Mouse (Mus musculus): ENCODE measurements around the gene Echdc3.

Echdc3 gene

DNA sequence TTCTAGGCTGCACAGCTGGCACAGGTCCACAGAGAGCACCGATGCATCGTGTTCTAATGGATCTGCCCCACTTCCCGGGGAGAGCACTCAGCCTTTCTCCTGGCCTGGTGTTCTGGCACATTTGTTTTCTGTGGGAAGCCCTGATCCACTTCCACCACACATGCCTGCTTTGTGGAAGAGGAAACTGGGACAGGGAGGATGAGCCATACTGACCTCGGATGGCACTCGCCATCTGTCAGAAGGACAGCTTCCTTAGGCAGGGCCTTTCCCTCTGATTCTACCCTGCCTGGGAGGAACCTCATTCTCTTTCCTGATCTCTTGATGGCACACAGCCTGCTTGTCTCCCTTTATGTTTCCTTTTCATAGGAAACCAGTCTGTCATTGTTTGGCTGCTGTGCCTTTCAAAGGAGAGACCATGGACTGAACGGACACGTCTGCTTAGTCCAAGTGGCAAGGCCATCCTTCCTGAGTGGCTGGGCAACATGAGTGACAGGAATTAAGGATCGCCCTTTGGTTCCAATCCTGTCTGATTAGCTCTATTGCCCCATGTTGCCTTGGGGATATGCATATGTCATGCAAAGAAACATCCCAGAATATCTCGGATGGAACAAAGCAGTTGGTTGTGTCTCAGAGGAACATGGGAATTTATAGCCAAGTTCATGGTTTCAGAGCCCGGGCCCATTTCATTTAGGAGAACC is 13.7 kb upstream of the Echdc3 start:
- DNase-seq (ENCODE audit: low spot score in 2 of 2): peak in 1 of 2 experiments; percentile 6

DNA sequence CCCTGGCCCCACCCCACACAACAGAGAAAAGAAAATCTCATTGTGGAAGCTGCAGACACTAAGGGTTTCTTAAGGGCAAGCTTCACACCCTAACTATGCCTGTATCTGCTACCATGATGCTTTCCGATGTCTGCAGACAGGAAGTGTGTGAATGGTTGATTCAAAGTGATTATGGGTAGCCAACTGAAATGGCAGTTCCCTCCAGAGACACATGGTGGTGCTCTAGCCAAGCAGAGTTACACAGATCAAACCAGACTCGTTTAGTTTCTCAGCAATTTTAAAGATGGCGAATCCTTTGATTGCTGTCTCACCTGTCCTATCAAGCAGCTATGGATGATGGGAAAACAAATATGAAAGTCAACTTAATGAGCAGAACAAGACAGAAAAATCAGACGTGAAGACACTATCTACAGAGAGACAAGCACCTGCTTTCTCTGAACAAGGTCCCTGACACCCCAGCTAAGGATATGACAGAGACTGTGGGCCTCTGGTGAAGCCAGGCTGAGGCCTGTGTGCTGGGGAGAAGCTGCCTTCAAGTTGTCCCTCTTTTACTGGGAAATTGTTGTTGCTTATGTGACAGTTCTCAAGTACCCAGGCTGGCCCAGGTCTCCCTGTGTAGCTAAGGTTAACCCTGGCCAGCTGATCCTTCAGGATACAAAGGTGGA is 7.4 kb upstream of the Echdc3 start:
- peak; percentile 70 to 85 for DNase-seq (ENCODE audit: low spot score in 2 of 2)

DNA sequence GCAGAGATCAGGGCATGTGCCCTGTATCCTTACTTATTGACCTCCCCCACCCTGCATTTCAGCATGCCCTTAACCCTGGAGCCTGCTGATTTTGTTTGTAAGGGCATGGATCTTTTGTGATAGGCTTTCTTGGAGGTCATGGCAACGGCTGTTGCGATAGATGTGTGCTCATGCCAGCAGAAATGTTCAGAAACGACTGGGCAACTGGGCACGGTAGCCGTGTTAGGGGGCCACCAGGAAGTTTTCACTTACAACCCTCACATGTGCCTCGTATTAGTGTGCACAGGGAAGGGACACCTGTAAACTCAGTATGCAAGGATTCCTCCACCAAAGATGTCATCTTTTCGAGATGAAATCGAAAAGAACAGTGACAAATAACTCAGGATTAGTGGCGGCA is 508 bp downstream of the Echdc3 start:
- no peak for DNase-seq (ENCODE audit: low spot score in 2 of 2)

DNA sequence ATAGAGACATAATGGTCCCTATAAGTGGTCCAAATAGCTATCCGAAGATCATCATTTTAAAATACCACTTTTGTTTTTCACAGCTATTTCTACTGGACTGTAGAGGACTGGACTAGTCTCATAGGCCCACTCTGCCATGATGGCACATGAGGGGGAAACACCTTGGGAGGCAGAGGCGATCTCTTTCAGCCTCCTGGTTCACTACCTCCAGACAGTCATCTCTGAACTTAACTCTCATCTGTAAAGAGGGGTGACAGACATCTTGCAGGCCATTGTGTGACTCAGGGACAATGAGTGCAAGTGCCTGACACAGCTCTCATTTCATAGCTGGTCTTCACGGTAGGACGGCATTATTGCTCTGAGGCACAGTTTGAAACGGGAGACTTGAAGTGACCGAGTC is 2.0 kb downstream of the Echdc3 start:
- no peak for DNase-seq (ENCODE audit: low spot score in 2 of 2)

DNA sequence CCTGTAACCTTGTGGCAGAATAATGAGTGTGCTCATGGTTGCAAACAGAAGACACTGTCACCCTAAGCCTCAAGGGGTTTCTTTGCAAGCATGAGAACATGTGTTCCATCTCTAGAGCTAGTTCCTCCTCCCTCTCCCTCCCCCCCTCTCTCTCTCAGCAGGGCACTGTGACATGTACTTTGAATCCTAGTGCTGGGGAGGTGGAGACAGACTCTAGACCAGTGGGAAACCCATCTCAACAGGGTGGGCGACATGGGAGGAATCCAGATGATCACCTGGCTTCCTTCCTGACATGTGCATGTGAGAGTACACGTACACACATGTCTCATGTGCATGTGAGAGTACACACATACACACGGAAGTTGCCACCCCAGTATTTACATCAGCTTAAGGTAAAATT is 3.1 kb downstream of the Echdc3 start:
- no peak for DNase-seq (ENCODE audit: low spot score in 2 of 2)

DNA sequence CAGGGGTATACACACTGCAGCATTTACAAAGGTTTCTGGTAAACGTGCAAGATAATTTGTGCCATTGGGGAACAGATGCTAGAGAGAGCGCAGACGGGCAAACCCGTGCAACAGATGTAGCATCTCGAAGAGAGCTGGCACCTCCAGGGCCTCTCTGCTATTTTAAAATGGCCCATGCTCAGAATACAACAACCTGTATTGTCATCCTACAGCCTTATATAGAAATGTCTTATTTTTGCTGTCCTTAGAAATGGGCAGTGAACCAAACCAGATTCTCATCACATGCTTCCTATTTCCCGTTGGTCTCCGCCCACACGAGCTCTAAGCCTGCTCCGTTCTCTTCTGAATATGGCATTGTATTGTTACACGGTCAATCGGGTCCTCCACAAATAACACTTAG is 3.7 kb downstream of the Echdc3 start:
- DNase-seq (ENCODE audit: low spot score in 2 of 2): no peak

DNA sequence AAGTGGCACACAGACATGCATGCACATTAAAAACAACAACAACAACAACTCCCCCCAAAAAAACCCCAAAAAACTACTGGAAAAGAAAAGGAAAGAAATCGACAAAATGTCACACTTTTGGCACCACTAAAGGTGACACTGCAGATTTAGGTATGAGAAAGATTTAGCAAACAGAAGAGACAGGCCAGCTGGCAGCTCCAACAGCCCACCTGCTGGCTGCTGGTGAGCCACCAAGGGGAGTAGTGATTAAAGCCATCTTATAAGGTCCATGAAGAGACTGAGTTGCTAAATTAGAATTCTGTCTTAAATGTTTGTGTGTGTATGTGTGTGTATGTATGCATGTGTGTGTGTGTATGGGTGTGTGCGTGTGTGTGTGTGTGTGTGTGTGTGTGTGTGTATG is 5.1 kb downstream of the Echdc3 start:
- no peak for DNase-seq (ENCODE audit: low spot score in 2 of 2)

DNA sequence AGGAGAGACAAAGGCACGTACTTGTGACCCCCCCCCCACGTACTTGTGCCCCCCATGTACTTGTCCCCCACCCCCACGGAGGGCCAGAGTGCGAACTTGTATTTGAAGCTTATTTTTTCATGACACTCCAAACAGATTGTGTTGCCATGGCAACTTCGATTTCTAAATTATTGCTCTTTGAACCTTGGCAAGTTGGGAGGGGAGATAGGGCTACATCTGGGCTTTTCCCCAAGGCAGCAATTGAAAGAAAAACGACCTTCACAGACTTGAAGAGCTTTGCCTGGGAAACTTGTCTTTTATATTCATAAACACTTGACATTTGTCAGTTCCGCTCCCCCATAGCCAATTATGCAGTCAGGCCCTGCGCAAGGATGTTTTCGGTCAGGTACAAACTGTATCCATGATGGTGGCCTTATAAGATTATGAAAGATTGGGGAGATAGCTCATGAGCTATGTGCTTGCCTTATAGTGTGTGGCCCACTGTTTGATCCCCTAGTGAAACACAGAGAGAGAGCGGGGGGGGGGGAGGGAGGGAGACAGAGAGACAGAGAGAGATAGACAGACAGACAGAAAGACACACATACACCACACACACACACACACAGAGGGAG is 16.4 kb downstream of the Echdc3 start:
- DNase-seq (ENCODE audit: low spot score in 2 of 2): no peak

DNA sequence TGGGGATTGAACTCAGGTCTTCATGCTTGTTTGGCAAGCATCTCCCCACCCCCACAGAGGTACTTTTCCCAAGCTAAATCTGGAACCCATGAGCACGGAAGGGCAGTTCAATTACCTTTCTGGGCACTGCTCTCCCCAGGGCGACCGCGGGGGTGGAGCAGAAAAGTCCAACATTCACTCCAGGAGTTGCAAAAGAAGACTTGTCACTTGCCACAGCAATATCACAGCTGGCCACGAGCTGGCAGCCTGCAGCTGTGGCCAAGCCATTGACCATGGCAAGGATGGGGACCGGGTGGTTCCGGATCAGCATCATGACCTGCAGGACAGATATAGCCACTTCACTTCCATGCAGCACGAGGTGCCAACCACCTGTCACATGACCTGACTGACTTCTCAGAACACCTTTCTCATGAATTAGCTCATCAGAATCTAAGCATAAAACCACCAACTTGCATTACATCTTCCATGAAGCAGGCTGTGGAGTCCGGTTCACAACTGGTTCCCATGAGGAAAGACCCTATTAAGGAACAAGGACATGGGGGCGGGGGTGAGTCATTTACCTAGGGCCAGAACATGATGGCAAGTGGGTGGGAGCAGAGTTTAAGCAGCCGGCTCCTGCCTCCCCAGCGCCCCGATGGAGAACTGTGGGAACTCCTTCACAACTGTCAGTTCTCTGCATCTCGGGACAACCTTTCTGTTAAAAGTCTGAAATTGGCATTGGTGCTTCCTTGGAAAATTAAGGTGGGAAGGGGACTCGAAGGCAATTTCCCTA is 17.2 kb downstream of the Echdc3 start:
- no peak for DNase-seq (ENCODE audit: low spot score in 2 of 2)

DNA sequence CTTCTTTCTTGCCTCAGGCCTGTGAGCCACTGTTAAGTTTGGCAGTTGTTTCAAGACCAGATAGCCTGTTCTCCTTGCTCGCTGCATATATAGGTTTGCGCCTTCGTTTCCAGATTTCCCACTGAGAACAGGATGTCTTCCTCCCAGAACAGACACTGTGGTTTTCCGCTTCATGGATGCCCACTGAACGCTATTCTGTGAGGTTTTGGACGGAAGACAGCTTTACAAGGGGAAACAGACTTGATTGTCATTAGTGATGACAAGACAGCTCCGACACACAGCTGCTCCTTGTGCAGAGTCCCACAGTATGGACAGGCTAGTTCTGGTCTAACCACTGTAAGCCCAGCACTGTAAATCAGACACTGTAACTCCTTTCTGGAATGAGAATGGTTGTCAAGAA is 18.3 kb downstream of the Echdc3 start:
- DNase-seq (ENCODE audit: low spot score in 2 of 2): no peak

DNA sequence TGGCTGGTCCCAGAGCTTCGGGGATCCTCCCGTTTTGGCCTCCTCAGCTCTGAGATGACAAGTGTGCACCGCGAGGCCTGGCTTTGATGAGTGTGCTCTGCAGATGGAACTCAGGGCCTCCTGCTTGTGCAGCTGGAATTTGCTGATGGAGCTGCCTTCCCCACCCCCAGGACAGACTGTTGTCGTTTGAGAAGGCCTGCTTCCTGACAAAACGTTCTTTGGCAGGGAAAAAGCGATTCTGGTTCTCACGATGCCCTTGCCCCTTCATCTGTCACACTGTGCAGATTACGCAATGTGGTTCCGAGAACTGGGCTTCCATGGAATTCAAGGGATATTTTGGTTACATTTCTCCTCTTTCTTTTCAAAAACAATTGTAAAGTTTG is 19.3 kb downstream of the Echdc3 start:
- no peak for DNase-seq (ENCODE audit: low spot score in 2 of 2)

DNA sequence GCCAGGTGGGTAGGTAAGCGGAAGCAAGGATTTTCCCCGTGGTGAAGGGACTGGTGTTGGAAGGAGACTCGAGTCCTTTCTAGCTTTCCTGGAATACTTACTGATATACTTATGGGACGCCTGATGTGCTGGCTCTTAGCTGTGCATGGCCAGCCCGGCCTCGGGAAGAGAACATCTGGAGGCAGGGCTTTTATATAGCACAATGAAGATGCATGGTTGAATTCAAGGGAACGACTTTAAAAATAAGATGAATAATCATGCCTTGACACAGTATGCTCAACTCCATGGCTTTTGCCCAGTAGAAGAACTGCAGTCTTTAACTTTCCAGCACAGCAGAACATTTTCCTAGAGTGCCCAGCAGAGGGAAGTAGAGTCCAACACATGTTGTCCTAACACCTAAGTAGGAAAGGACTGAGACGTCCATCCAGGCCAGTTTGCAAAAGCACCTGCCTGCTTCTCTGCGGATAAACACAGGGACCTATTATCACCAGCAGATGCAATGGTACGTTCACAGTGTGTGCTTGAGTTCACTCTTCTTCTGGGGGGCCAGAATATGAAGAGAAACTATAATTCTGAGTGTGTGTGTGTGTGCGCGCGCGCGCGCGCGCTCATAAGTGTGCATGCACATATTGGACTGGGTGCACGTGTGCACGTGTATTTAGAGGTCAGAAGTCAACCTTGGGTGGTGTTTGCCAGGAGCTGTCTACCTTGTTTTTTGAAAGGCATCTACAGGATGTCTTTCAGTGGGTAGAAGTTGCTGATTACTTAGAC is 19.8 kb downstream of the Echdc3 start:
- peak in 1 of 2 experiments; percentile 70 for DNase-seq (ENCODE audit: low spot score in 2 of 2)

DNA sequence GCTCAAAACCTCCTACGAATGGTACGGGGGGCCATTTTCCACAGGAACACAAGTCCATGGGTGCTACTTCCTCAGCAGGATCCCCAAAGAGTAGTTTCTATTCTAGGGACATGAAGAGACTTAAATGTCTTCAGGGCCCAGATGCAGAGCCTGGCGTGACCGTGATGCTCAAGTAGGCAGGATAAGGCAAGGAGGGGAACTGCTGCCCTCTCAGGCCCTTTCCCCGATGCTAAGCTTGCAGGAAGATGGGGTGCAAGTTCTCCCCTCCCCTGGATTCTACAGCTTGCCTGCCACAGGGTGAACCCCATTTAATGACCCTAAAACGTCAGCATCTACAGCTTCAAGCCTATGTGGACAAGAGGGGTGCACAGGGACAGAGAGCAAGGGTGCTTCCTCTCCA is 22.8 kb downstream of the Echdc3 start:
- DNase-seq (ENCODE audit: low spot score in 2 of 2): no peak

DNA sequence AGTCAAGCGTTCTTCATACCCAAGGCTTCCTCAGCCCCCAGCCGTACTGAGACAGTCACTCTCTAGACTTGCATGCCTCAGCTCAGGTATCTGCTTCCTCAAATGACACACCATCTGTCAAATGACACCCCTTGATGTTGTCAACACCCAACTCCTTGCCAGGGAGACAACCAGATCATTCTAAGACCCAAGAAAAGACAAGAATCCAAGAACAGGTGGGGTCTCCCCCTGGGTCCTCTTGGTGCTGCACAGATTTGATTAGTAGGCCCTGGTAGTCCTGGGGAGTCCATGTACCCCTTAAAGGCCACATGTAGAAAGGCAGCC is 23.2 kb downstream of the Echdc3 start:
- DNase-seq (ENCODE audit: low spot score in 2 of 2): no peak

DNA sequence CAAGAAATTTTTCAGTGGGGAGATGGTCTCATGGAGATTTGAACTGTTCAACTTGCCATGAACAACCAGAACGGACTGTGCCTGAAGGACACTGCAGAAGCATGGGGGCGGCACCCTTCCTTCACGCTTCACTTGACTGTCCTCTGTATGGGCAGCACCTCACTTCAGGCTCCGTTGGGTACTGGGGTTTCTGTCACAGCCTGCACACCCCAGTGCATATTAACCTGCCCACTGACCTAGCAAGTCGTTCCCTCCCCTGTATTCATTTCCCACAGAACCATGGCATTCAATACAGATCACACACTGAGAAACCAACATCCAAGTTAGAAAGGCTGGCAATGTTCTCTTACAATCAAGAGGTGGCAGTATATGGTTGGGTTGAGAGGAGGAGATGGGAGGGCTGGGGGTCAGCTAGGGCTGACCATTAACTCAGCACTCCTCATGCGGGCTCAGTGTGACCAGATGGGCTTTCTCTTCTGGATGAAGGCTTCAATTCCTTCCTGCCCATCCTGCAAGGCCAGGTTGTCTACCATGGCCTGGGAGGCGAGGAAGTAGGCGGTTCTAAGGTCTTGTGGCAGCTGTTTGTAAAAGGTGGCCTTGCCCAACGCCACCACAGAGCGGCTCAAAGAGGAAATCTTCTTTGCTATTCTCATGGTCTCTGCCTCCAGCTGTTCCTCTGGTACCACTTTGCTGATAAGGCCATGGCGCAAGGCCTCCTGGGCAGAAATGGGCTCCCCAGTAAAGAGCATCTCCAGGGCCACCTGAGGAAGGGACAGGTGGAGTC is 23.8 kb downstream of the Echdc3 start:
- DNase-seq (ENCODE audit: low spot score in 2 of 2): no peak

DNA sequence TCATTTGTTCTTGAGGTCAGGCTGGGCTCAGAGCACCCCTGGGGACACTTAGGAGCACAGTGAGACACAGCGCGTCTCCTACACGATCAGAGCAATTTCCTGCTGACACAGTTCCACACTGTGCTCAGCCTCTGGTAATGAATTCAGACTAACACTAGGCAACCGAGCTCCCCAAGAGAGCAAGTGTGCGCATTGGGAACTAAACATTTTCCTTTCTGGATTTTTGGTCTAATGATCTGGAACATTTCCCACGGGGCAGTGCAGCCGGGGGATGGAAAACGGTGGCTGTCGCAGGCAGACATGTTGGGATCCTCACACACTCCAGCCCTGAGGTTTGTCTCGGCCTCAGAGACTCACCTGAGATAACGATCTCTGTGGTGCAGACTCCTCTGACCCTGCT is 25.4 kb downstream of the Echdc3 start:
- no peak for DNase-seq (ENCODE audit: low spot score in 2 of 2)

DNA sequence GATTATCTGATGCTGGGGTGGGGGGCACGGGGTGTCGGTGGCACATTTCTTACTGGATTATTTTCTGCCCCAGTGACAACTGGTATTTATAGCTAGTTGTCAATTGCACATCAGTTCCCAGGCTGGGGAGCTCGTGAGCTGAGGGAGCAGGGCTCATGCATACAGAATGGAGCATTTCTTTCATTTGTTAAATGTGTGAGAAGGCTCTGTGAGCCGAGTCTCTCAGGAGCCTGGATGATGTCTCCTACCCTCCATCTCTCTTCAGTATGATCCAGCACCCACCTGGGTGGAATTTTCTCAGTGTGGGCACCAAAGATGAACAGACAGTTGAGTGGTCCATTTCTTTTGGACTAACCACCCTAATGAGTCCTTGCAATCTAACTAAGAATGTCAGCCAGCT is 25.9 kb downstream of the Echdc3 start:
- DNase-seq (ENCODE audit: low spot score in 2 of 2): no peak

DNA sequence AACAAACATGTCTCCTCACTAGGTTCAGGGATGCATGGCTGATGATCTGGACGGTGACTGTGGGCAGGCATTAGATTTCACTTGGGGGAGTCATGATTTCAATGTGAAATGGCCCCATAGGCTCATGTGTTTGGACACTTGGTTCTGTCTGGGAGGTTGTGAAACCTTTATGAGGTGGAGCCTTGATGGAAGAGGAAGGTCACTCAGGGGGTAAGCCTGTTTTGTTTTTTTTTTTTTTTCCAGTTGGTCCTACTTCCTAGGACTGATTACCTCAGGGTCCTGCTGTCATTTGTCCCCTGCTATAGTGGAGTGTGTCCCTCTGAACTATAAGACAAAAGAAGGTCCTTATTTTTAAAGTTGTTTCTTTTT is 33.1 kb downstream of the Echdc3 start:
- DNase-seq (ENCODE audit: low spot score in 2 of 2): no peak

DNA sequence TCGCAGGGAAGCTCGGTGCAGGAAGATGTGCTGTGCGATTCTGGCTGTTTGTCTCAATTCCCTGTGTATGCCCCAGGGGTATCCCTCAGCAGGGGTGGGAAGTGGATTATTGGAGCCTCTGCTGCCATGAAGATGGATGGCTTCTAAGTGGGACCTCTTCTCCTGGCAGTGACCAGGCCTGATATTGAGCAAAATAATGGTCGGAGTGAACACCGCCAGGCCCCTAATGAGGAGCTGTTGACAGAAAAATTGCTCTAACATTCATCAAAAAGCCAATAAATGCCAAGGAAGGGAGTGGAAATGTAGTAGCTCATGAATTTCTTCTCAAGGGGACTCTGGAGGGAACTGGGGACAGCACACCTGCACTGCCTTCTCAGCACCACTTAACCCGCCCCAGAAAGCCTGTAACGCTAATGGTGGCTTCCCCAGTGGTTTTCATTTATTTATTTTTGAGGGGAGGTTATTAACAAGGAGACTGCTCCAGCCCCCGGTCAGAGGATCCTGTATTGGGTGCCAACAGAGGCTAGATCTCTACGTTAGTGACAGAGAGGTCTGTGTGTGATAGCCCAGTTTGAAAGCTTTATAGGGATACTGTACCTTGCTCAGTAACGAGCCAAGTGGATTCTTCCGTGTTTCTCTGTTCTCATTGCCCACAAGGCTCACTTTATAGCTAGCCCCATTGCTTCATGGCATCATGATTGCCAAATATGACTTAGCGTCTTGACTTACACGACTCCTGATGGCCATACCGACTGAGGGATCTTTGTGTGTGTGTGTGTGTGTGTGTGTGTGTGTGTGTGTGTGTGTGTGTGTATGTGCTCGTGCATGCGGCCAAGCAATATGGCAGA is 33.7 kb downstream of the Echdc3 start:
- DNase-seq (ENCODE audit: low spot score in 2 of 2): no peak

DNA sequence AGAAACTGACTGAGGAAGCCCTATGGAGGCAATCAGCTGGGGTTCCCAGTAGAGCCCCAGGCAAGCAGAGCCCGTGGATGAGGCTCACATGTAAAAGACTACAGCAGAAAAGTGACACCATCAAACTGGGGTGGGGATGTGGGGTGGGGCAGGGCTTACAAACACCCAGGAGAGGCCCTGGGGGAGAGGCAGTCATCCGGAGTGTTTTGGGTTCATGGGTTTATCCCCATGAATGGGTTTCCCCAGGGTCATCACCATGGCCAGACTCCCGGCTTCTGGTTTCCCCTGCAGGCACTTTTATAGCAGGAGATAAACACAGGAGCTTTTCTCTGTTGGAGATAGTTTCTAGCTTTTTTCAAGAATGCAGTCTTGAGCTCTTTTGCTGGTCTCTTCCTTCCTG is 39.8 kb downstream of the Echdc3 start:
- no peak for DNase-seq (ENCODE audit: low spot score in 2 of 2)

Measured in cerebellum, postnatal 4 days (tissue).